Mouse (Mus musculus): Measurements from ENCODE around the gene Tchhl1. TPM values are rescaled to one million over a fixed set of nuclear protein-coding genes. Genes with fewer than 3 reads are reported as not detected.
"Not testable (repeated sequence)": the region's sequence is repeated elsewhere in the genome, so short reads cannot be mapped to it uniquely, and the experiment has no call there.

Gene Tchhl1
- polyA plus RNA-seq, 2 experiments: not detected

- no peaks in the 10 kb centered on the region for H3K36me3 ChIP-seq (replicated peaks; ENCODE audit: control insufficient read depth, insufficient read depth, low read depth)
- peak overlapping the region; percentile 44 for H3K4me2 ChIP-seq (ENCODE audit: low read depth)
- peaks cover 59% of the 10 kb centered on the region for H3K27me3 ChIP-seq (ENCODE audit: control insufficient read depth, insufficient read depth, low read length)
- under 1% methylated on average over 36 of the region's 36 CpGs for WGBS (ENCODE audit: insufficient replicate concordance)
- ATAC-seq (ENCODE audit: insufficient read depth) (no peak), DNase-seq (ENCODE audit: low read depth in 3 of 3, low spot score in 3 of 3) (no peak)
- TF ChIP-seq EP300 (IDR thresholded peaks at IDR 0.05; ENCODE audit: low read depth) (no peak), CTCF (IDR thresholded peaks at IDR 0.05; ENCODE audit: low read depth) (no peak)
- peak overlapping the region; percentile 34 to 47 for H3K4me3 ChIP-seq (ENCODE audit: insufficient read depth in 1 of 2, low read depth in 2 of 2, low read length in 2 of 2)
- H3K9me3 ChIP-seq (ENCODE audit: control insufficient read depth, low read length): no peaks in the 10 kb centered on the region
- no peak overlapping the region for H3K9ac ChIP-seq (replicated peaks)
- H3K27ac ChIP-seq: no peak overlapping the region
- no peaks in the 10 kb centered on the region for H3K4me1 ChIP-seq (replicated peaks; ENCODE audit: control insufficient read depth in 2 of 2, insufficient read depth in 2 of 2, low read length in 1 of 2)
Measured at GRCm38 (mm10) chr3:93445165-93445705, 23.3 kb upstream of the Tchhl1 start.

- no peaks in the 10 kb centered on the region for H3K4me1 ChIP-seq (replicated peaks; ENCODE audit: control insufficient read depth in 2 of 2, insufficient read depth in 2 of 2, low read length in 1 of 2)
- ATAC-seq (ENCODE audit: insufficient read depth) (no peak), DNase-seq (ENCODE audit: low read depth in 3 of 3, low spot score in 3 of 3) (no peak)
- H3K27me3 ChIP-seq (ENCODE audit: control insufficient read depth, insufficient read depth, low read length): peaks cover 59% of the 10 kb centered on the region
- no peaks in the 10 kb centered on the region for H3K9me3 ChIP-seq (ENCODE audit: control insufficient read depth, low read length)
- H3K9ac ChIP-seq (replicated peaks): no peak overlapping the region
- WGBS (ENCODE audit: insufficient replicate concordance): 1% methylated on average over 54 of the region's 54 CpGs
- peak overlapping the region; percentile 40 for H3K4me2 ChIP-seq (ENCODE audit: low read depth)
- TF ChIP-seq EP300 (IDR thresholded peaks at IDR 0.05; ENCODE audit: low read depth) (no peak), CTCF (IDR thresholded peaks at IDR 0.05; ENCODE audit: low read depth) (no peak)
- peak overlapping the region; percentile 11 to 37 for H3K4me3 ChIP-seq (ENCODE audit: insufficient read depth in 1 of 2, low read depth in 2 of 2, low read length in 2 of 2)
- no peaks in the 10 kb centered on the region for H3K36me3 ChIP-seq (replicated peaks; ENCODE audit: control insufficient read depth, insufficient read depth, low read depth)
- H3K27ac ChIP-seq: no peak overlapping the region
Measured at GRCm38 (mm10) chr3:93446128-93446755, 22.3 kb upstream of the Tchhl1 start.

DNA sequence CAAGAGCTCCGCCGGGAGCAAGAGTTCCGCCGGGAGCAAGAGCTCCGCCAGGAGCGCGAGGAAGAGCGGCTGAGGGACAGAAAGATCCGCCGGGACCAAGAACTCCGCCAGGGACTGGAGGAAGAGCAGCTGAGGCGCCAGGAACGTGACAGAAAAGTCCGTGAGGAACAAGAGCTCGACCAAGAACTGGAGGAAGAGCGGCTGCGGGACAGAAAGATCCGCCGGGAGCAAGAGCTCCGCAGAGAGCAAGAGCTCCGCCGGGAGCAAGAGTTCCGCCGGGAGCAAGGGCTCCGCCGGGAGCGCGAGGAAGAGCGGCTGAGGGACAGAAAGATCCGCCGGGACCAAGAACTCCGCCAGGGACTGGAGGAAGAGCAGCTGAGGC lies 21.8 kb upstream of the Tchhl1 start:
- H3K9ac ChIP-seq (replicated peaks): not testable (repeated sequence)

DNA sequence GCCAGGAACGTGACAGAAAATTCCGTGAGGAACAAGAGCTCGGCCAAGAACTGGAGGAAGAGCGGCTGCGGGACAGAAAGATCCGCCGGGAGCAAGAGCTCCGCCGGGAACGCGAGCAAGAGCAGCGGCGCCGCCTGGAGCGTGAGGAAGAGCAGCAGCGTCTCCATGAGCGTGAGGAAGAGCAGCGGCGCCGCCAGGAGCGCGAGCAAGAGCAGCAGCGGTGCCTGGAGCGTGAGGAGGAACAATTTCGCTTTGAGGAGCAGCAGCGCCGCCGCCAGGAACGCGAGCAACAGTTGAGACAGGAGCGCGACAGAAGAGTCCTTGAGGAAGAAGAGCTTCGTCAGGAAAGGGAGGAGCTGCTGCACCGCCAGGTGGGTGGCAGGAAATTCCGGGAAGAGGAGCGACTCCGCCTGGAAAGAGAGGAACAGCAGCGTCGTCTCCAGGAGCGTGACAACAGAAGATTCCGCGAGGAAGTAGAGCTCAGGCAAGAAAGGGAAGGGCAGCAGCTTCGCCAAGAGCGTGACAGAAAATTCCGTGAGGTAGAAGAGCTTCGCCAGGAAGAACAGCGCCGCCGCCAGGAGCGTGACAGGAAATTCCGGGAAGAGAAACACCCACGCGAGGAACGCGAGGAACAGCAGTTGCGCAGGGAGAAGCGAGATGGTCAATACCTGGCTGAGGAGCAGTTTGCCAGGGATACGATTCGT lies 21.3 kb upstream of the Tchhl1 start:
- DNase-seq (ENCODE audit: low read depth in 3 of 3, low spot score in 3 of 3) (no peak), ATAC-seq (ENCODE audit: insufficient read depth) (no peak)
- H3K36me3 ChIP-seq (replicated peaks; ENCODE audit: control insufficient read depth, insufficient read depth, low read depth): no peaks in the 10 kb centered on the region
- H3K4me2 ChIP-seq (ENCODE audit: low read depth): peak overlapping the region; percentile 40
- H3K4me1 ChIP-seq (replicated peaks; ENCODE audit: control insufficient read depth in 2 of 2, insufficient read depth in 2 of 2, low read length in 1 of 2): no peaks in the 10 kb centered on the region
- peak overlapping the region; percentile 25 to 29 for H3K4me3 ChIP-seq (ENCODE audit: insufficient read depth in 1 of 2, low read depth in 2 of 2, low read length in 2 of 2)
- no peak overlapping the region for H3K9ac ChIP-seq (replicated peaks)
- H3K27ac ChIP-seq: no peak overlapping the region
- TF ChIP-seq CTCF (IDR thresholded peaks at IDR 0.05; ENCODE audit: low read depth): peak; percentile 10; the same call in 1 of the 2 replicates
- TF ChIP-seq EP300 (IDR thresholded peaks at IDR 0.05; ENCODE audit: low read depth): no peak
- H3K9me3 ChIP-seq (ENCODE audit: control insufficient read depth, low read length): no peaks in the 10 kb centered on the region
- H3K27me3 ChIP-seq (ENCODE audit: control insufficient read depth, insufficient read depth, low read length): peaks cover 58% of the 10 kb centered on the region
- WGBS (ENCODE audit: insufficient replicate concordance): under 1% methylated on average over 59 of the region's 59 CpGs

More for the DNA sequence above, 21.8 kb upstream of the Tchhl1 start:
- Histone ChIP-seq H3K4me3 (ENCODE audit: insufficient read depth in 1 of 2, low read depth in 2 of 2, low read length in 2 of 2) (peak overlapping the region; percentile 25 to 29), H3K27me3 (ENCODE audit: control insufficient read depth, insufficient read depth, low read length) (peaks cover 59% of the 10 kb centered on the region), H3K4me2 (ENCODE audit: low read depth) (peak overlapping the region; percentile 40)
- H3K4me1 ChIP-seq (replicated peaks; ENCODE audit: control insufficient read depth in 2 of 2, insufficient read depth in 2 of 2, low read length in 1 of 2); ATAC-seq (ENCODE audit: insufficient read depth); H3K9me3 ChIP-seq (ENCODE audit: control insufficient read depth, low read length); DNase-seq (ENCODE audit: low read depth in 3 of 3, low spot score in 3 of 3); H3K36me3 ChIP-seq (replicated peaks; ENCODE audit: control insufficient read depth, insufficient read depth, low read depth); H3K27ac ChIP-seq: not testable (repeated sequence)
- WGBS (ENCODE audit: insufficient replicate concordance): 2% methylated on average over 32 of the region's 32 CpGs

DNA sequence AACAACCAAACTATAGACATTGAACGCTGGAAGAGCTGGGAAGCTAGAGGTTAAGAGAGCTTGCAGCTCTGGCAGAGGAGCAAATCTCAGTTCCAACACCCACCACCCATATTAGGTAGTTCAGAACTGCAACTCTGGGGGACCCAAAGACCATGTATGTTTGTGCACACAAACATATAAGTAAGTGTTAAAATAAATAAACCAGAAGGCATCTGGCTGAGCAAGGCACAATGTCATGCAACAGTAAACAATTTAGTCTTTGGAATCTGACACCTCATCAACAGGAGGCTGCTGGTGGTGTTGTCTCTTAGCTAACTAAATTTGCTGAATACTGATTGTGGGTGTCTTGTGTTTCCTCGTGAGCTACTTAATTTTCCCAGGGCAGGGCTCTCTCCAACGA lies 2.0 kb upstream of the Tchhl1 start:
- Histone ChIP-seq H3K9me3 (ENCODE audit: control insufficient read depth, low read length) (no peaks in the 10 kb centered on the region), H3K4me3 (ENCODE audit: insufficient read depth in 1 of 2, low read depth in 2 of 2, low read length in 2 of 2) (no peak overlapping the region), H3K27ac (no peak overlapping the region), H3K27me3 (ENCODE audit: control insufficient read depth, insufficient read depth, low read length) (no peaks in the 10 kb centered on the region), H3K4me1 (replicated peaks; ENCODE audit: control insufficient read depth in 2 of 2, insufficient read depth in 2 of 2, low read length in 1 of 2) (peaks cover 0 to 3% of the 10 kb centered on the region in 2 experiments; a peak in 1 of 4 replicates), H3K36me3 (replicated peaks; ENCODE audit: control insufficient read depth, insufficient read depth, low read depth) (no peaks in the 10 kb centered on the region), H3K4me2 (ENCODE audit: low read depth) (no peak overlapping the region), H3K9ac (replicated peaks) (no peak overlapping the region)
- ATAC-seq (ENCODE audit: insufficient read depth) (no peak), DNase-seq (ENCODE audit: low read depth in 3 of 3, low spot score in 3 of 3) (no peak)
- 36% methylated on average over 3 of the region's 3 CpGs for WGBS (ENCODE audit: insufficient replicate concordance)
- TF ChIP-seq CTCF (IDR thresholded peaks at IDR 0.05; ENCODE audit: low read depth) (no peak), EP300 (IDR thresholded peaks at IDR 0.05; ENCODE audit: low read depth) (no peak)

Measured in liver, embryonic 14.5 days (tissue).